Mouse (Mus musculus) Patski (cell line): ENCODE data around the gene Gm20696. TPM values are rescaled to one million over a fixed set of nuclear protein-coding genes. Genes with fewer than 3 reads are reported as not detected.

Experiments
- ATAC-seq: fragments of 100-300 bp; one replicate; pipeline ENCODE4 v1.8.0; 2021
- CTCF ChIA-PET: fragments of 350-600 bp; sonication (Branson Sonifier 250); formaldehyde crosslinking; loops from one replicate; lab custom pipeline; 2022; ENCODE audit warnings: inconsistent platforms; lab: Charles Lee
- POLR2A ChIA-PET: fragments of 350-600 bp; sonication (Branson Sonifier 250); formaldehyde crosslinking; loops from one replicate; lab custom pipeline; 2022; ENCODE audit warnings: antibody characterized with exemption, inconsistent platforms; lab: Charles Lee
- DNase-seq: peaks from one replicate; pipeline ENCODE4 v3.0.0-alpha.2; 2011; ENCODE audit warnings: low read depth, low spot score
- H3K27me3 ChIP-seq: fragments of 371-371 bp; one replicate; pipeline ENCODE4 v1.5.1; 2021
- CTCF ChIP-seq: fragments of 100-300 bp; IDR thresholded peaks from one replicate; pipeline ENCODE4 v1.5.1; 2021
- in situ Hi-C: fragments of 300-500 bp; cut with MboI; formaldehyde crosslinking; loops from 3 replicates; pipeline ENCODE4 v1.11.1; 2018; ENCODE audit warnings: low pct_unique_long_range_greater_than_20kb, mixed read lengths
- polyA plus RNA-seq: library from polyadenylated mRNA; unstranded; gene quantifications from one replicate; pipeline ENCODE4 v1.2.3, GENCODE M21; 2021

Gene Gm20696
- polyA plus RNA-seq, 1 experiment from 2014 or later, result 0.15 TPM

GRCm38 (mm10) chr6:99328634-99329033 lies 338.0 kb downstream of the Gm20696 start:
- in situ Hi-C loops, result no loop called here
- ChIA-PET POLR2A (no interaction called here), CTCF (no interaction called here)
- no peaks in the 10 kb centered on the region for H3K27me3 ChIP-seq
- no peak for DNase-seq
- no peak for TF ChIP-seq CTCF
- no peak for ATAC-seq

GRCm38 (mm10) chr6:99328146-99328545 lies 338.5 kb downstream of the Gm20696 start:
- ATAC-seq (no peak), DNase-seq (no peak)
- no peak for TF ChIP-seq CTCF
- in situ Hi-C loops, result no loop called here
- no peaks in the 10 kb centered on the region for H3K27me3 ChIP-seq
- ChIA-PET CTCF (no interaction called here), POLR2A (no interaction called here)

- in situ Hi-C loops, result no loop called here
- ATAC-seq (peak; percentile 54), DNase-seq (peak; percentile 47)
Measured at GRCm38 (mm10) chr6:99327721-99328120, 338.9 kb downstream of the Gm20696 start.

GRCm38 (mm10) chr6:99325881-99326280 lies 340.7 kb downstream of the Gm20696 start:
- H3K27me3 ChIP-seq, result no peaks in the 10 kb centered on the region
- CTCF ChIA-PET, result interaction anchor here (0.7 to 1.3 kb wide), 2 partner anchors 10 to 46 kb away, joined by 3 read pairs; no protein-coding TSS in a partner anchor
- ATAC-seq, result no peak
- no peak for TF ChIP-seq CTCF
- in situ Hi-C loops, result no loop called here
- POLR2A ChIA-PET, result no interaction called here
- no peak for DNase-seq

More at GRCm38 (mm10) chr6:99327721-99328120, 338.9 kb downstream of the Gm20696 start:
- H3K27me3 ChIP-seq, result no peaks in the 10 kb centered on the region
- POLR2A ChIA-PET, result interaction anchor here (0.6 kb wide), 1 partner anchor 784 kb away, joined by 3 read pairs; no protein-coding TSS in a partner anchor
- TF ChIP-seq CTCF, result no peak
- CTCF ChIA-PET, result no interaction called here

GRCm38 (mm10) chr6:99325461-99325860 lies 341.1 kb downstream of the Gm20696 start:
- no peak for ATAC-seq
- DNase-seq, result no peak
- in situ Hi-C loops, result no loop called here
- ChIA-PET POLR2A (no interaction called here), CTCF (interaction anchor here (0.7 to 1.3 kb wide), 2 partner anchors 10 to 45 kb away, joined by 3 read pairs; no protein-coding TSS in a partner anchor)
- H3K27me3 ChIP-seq, result no peaks in the 10 kb centered on the region
- TF ChIP-seq CTCF, result no peak

GRCm38 (mm10) chr6:99322132-99322904 lies 344.3 kb downstream of the Gm20696 start:
- ATAC-seq, result no peak
- no peaks in the 10 kb centered on the region for H3K27me3 ChIP-seq
- DNase-seq, result no peak
- TF ChIP-seq CTCF, result no peak
- in situ Hi-C loops, result no loop called here
- POLR2A ChIA-PET, result no interaction called here
- CTCF ChIA-PET, result interaction anchor here (1.1 kb wide), 1 partner anchor 11 kb away, joined by 3 read pairs; no protein-coding TSS in a partner anchor

GRCm38 (mm10) chr6:99320444-99320843 lies 346.2 kb downstream of the Gm20696 start:
- ChIA-PET POLR2A (interaction anchor here (0.6 kb wide), 1 partner anchor 96 kb away, joined by 4 read pairs; no protein-coding TSS in a partner anchor), CTCF (no interaction called here)
- no peaks in the 10 kb centered on the region for H3K27me3 ChIP-seq
- DNase-seq (no peak), ATAC-seq (no peak)
- TF ChIP-seq CTCF, result no peak
- in situ Hi-C loops, result no loop called here

- ATAC-seq (no peak), DNase-seq (no peak)
- in situ Hi-C loops, result no loop called here
- CTCF ChIA-PET, result no interaction called here
- no peaks in the 10 kb centered on the region for H3K27me3 ChIP-seq
- POLR2A ChIA-PET, result no interaction called here
- TF ChIP-seq CTCF, result no peak
Measured at GRCm38 (mm10) chr6:99319415-99320405, 346.9 kb downstream of the Gm20696 start.

- no peak for ATAC-seq
- no peak for TF ChIP-seq CTCF
- in situ Hi-C loops, result no loop called here
- POLR2A ChIA-PET, result no interaction called here
- no peaks in the 10 kb centered on the region for H3K27me3 ChIP-seq
- CTCF ChIA-PET, result interaction anchor here (1.3 kb wide), 1 partner anchor 20 kb away, joined by 4 read pairs; no protein-coding TSS in a partner anchor
- no peak for DNase-seq
Measured at GRCm38 (mm10) chr6:99314746-99315145, 351.9 kb downstream of the Gm20696 start.

GRCm38 (mm10) chr6:99310529-99310928 lies 356.1 kb downstream of the Gm20696 start:
- H3K27me3 ChIP-seq, result no peaks in the 10 kb centered on the region
- TF ChIP-seq CTCF, result no peak
- in situ Hi-C loops, result no loop called here
- DNase-seq (no peak), ATAC-seq (no peak)
- ChIA-PET CTCF (no interaction called here), POLR2A (no interaction called here)
